Mouse (Mus musculus) G1E (cell line): Measurements from ENCODE around the gene Ppp4r3b. TPM values are rescaled to one million over a fixed set of nuclear protein-coding genes. Genes with fewer than 3 reads are reported as not detected.
A peak's percentile ranks its signal among the peaks of the same experiment; 100 is the strongest.

Source experiments
- ATAC-seq: 2 replicates; pipeline ENCODE4 v1.8.0; 2016; ENCODE audit warnings: mild to moderate bottlenecking; ENCODE audit not compliant: insufficient number of reproducible peaks, poor library complexity, low FRiP score, severe bottlenecking; ENCODE audit errors: extremely low read depth
- DNase-seq: peaks from one replicate; pipeline ENCODE4 v3.0.0; 2012; ENCODE audit warnings: low spot score
- H3K27me3 ChIP-seq: 2 replicates; pipeline ENCODE4 v1.6.1; 2012; ENCODE audit warnings: mild to moderate bottlenecking, low read length, inconsistent platforms; ENCODE audit not compliant: insufficient read depth
- H3K36me3 ChIP-seq: replicated peaks from 2 replicates; pipeline ENCODE3; 2012; ENCODE audit warnings: mild to moderate bottlenecking, inconsistent platforms
- H3K4me1 ChIP-seq: 2 replicates; pipeline ENCODE4 v1.6.1; 2012; ENCODE audit warnings: low read depth, low read length, inconsistent platforms, mixed read lengths; ENCODE audit not compliant: insufficient read depth
- H3K4me3 ChIP-seq: 2 replicates; pipeline ENCODE4 v1.5.1; 2012; ENCODE audit warnings: low read depth, mild to moderate bottlenecking, inconsistent platforms, low read length, moderate library complexity, mixed read lengths
- H3K9me3 ChIP-seq: replicated peaks from 2 replicates; pipeline ENCODE4 v1.6.1; 2012; ENCODE audit warnings: inconsistent platforms
- CTCF ChIP-seq: IDR thresholded peaks from 2 replicates; pipeline ENCODE4 v1.5.1; 2012; ENCODE audit warnings: low read depth, low read length, inconsistent platforms, mixed read lengths
- GATA1 ChIP-seq: IDR thresholded peaks from 2 replicates; pipeline ENCODE4 v1.6.1; 2012; ENCODE audit warnings: borderline replicate concordance, low read length, inconsistent platforms, mixed read lengths
- GATA2 ChIP-seq: IDR thresholded peaks from 2 replicates; pipeline ENCODE4 v1.6.1; 2012; ENCODE audit warnings: low read depth, low read length, inconsistent platforms, borderline replicate concordance
- POLR2AphosphoS5 ChIP-seq: IDR thresholded peaks from 2 replicates; pipeline ENCODE4 v1.6.1; 2012; ENCODE audit warnings: low read depth, low read length, inconsistent platforms; ENCODE audit not compliant: insufficient replicate concordance
- TAL1 ChIP-seq: conservative IDR thresholded peaks from 2 replicates; pipeline ENCODE4 v1.6.1; 2012; ENCODE audit warnings: low read depth, low read length, inconsistent platforms, mixed read lengths
- polyA plus RNA-seq: library from polyadenylated mRNA; stranded (reverse); fragments of >175 nt; gene quantifications from 2 replicates; pipeline ENCODE4 v1.2.3, GENCODE M21; 2012
- total RNA-seq, 2 experiments: library from RNA; stranded (forward) in 1 of 2; stranded (reverse) in 1 of 2; fragments of 200-1000 nt in 1 of 2; fragments of >200 nt in 1 of 2; fragmentation: Nextera tagmentation in 1 of 2; gene quantifications; 2 replicates each; pipeline ENCODE4 v1.2.3; 2014 to 2017

Gene Ppp4r3b
- total and polyA plus RNA-seq, 3 experiments = 35.6 to 225 (median 142) TPM

DNA sequence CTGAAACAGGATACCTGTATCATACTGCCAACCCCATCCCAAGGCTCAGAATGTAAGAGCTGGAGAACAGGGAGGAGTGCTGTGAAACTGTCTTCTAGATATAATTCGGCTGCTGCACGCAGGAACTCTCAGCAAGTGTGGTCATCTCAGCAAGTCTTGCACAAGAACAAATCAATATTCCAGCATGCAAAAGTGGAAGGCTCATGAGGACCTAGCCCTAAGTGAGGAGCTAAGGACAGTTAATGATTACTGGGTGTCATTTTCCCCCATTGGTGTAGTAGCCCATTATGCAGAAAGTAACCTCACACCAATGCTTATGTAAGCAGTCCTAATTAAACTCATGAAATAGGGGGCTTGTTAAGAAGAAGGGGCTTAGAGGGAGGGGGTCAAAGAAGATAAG lies 56.3 kb downstream of the Ppp4r3b start:
- Histone ChIP-seq H3K9me3 (no peaks in the 10 kb centered on the region), H3K36me3 (peaks cover 81% of the 10 kb centered on the region), H3K4me1 (no peaks in the 10 kb centered on the region), H3K27me3 (no peaks in the 10 kb centered on the region), H3K4me3 (no peak overlapping the region)
- DNase-seq = no peak
- TF ChIP-seq GATA2 = no peak
- no peak for TF ChIP-seq POLR2AphosphoS5
- TF ChIP-seq CTCF = no peak
- no peak for TF ChIP-seq GATA1
- no peak for TF ChIP-seq TAL1
- ATAC-seq = no peak

DNA sequence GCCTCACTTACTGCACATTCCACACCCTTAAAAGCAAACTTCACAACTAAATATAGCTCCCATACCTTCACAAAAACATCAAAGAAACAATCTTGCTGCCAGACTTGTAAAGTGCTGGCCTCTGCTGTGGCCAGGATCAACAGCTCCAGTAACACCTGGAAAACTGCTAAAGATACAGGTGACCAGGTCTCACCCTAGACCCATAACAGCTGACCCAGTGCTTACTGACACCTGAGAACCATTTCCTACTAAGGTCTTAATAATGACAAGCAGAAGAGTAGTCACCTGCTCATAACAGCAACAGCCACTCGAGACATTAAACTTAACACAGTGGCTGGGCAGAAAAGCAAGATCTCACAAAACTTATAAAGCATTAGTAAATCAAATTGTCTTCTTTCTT lies 60.9 kb downstream of the Ppp4r3b start:
- ATAC-seq (no peak), DNase-seq (no peak)
- TF ChIP-seq TAL1 = no peak
- no peak for TF ChIP-seq GATA1
- TF ChIP-seq GATA2 = no peak
- Histone ChIP-seq H3K27me3 (no peaks in the 10 kb centered on the region), H3K4me1 (no peaks in the 10 kb centered on the region), H3K9me3 (no peaks in the 10 kb centered on the region), H3K36me3 (peaks cover 59% of the 10 kb centered on the region), H3K4me3 (no peak overlapping the region)

DNA sequence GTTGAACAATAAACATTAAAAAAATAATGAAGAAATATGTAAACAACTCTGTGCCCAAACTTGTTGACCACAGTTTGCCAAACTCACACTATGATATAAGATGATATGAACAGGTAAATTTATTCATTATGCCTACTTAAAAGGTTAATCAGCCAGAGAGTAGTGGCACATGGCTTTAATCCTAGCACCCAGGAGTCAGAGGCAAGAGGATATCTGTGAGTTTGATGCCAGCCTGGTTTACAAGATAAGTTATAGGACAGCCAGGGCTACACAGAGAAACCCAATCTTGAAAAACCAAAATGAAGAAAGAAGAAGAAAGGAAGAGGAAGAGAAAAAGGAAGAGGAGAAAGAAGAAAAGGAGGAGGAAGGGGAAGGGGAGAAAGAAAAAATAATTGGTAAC lies 64.7 kb downstream of the Ppp4r3b start:
- Histone ChIP-seq H3K27me3 (no peaks in the 10 kb centered on the region), H3K36me3 (peaks cover 46% of the 10 kb centered on the region), H3K9me3 (no peaks in the 10 kb centered on the region), H3K4me3 (no peak overlapping the region), H3K4me1 (peaks cover 2% of the 10 kb centered on the region; the same call in 1 of the 2 replicates)
- TF ChIP-seq GATA2 (no peak), GATA1 (no peak), TAL1 (no peak), POLR2AphosphoS5 (no peak), CTCF (no peak)
- DNase-seq (no peak), ATAC-seq (no peak)

DNA sequence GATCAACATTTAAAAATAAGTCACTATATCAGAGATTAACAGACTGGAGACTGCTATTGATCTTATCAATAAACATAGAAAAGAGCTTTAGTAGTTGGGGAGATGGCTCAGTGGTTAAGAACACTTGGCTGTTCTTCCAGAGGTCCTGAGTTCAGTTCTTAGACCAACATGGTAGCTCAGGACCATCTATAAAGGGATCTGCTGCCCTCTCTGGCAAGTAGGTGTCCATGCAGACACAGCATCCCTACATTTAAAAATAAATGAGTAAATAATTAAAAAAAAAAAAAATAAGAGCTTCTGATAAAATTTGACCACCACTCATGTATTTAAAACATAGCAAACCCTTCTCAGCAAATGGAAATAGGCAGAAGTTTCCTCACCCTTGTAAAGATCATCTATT lies 65.4 kb downstream of the Ppp4r3b start:
- Histone ChIP-seq H3K4me1 (peaks cover 5% of the 10 kb centered on the region; the same call in 1 of the 2 replicates), H3K4me3 (no peak overlapping the region), H3K36me3 (peaks cover 48% of the 10 kb centered on the region), H3K9me3 (no peaks in the 10 kb centered on the region), H3K27me3 (no peaks in the 10 kb centered on the region)
- no peak for TF ChIP-seq POLR2AphosphoS5
- TF ChIP-seq CTCF = no peak
- no peak for TF ChIP-seq GATA2
- no peak for TF ChIP-seq TAL1
- ATAC-seq (no peak), DNase-seq (no peak)

DNA sequence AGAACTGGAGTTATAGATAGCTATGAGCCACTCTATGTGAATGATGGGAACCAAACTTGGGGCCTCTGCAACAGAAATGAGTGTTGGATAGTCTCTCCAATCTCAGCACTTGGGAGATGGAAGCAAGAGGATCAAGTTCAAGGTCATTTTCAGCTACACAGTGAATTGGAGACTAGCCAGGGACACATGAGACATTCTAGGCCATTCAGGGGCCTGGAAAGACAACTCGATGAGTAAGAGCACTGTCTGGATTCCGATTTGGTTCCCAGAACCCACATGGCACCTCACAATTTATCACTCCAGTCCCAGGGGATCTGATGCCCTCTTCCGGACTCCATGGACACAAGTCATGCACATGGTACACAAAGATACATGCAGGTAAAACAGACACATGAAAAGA lies 65.9 kb downstream of the Ppp4r3b start:
- peaks cover 46% of the 10 kb centered on the region for H3K36me3 ChIP-seq
- H3K4me3 ChIP-seq = no peak overlapping the region
- H3K4me1 ChIP-seq = peaks cover 5% of the 10 kb centered on the region; the same call in 1 of the 2 replicates
- TF ChIP-seq CTCF = no peak
- DNase-seq = no peak
- H3K9me3 ChIP-seq = no peaks in the 10 kb centered on the region
- no peak for ATAC-seq
- H3K27me3 ChIP-seq = no peaks in the 10 kb centered on the region

DNA sequence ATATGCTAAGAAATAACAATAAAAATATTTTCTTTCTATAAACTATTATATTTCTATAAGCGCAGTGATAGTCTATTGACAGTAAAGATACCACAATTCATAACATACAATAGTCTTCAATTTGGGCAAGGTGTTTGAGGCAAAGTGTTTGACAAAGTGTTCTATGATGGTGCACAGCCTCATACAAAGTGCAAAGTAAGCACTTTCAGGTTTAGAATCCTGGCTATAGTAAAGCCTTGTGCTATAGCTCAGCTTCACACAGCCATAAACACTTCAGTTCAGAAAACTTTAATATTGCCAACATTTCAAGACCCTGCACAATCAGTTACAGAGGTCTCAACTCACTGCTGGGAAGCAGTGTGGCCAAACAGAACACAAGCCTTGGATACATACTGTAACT lies 66.7 kb downstream of the Ppp4r3b start:
- no peak for DNase-seq
- peaks cover 48% of the 10 kb centered on the region for H3K36me3 ChIP-seq
- H3K9me3 ChIP-seq = no peaks in the 10 kb centered on the region
- peaks cover 5% of the 10 kb centered on the region; the same call in 1 of the 2 replicates for H3K4me1 ChIP-seq
- no peak for TF ChIP-seq POLR2AphosphoS5
- TF ChIP-seq GATA1 = no peak
- no peak for TF ChIP-seq CTCF
- no peak for TF ChIP-seq GATA2
- TF ChIP-seq TAL1 = no peak
- no peaks in the 10 kb centered on the region for H3K27me3 ChIP-seq
- no peak overlapping the region for H3K4me3 ChIP-seq
- ATAC-seq = no peak

DNA sequence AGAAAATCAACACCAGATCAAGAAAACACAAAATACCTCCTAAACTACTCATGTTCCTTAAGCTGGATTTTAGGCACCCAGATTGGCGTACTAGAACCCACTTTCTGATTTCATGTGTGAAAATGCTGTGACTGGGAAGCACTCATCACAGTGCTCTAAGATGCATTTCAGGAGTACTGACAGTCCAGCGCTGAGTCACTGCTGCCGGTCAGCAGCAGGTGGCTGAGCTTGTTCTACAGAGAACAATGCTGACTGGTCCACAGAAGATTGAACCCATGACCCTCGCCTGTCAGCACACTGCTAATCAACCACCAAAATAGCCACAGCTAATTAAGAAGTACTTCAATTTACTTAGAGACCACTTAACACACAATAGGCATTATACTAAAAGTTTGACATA lies 69.3 kb downstream of the Ppp4r3b start:
- Histone ChIP-seq H3K36me3 (peaks cover 42% of the 10 kb centered on the region), H3K9me3 (no peaks in the 10 kb centered on the region), H3K4me1 (peaks cover 14% of the 10 kb centered on the region), H3K4me3 (no peak overlapping the region), H3K27me3 (no peaks in the 10 kb centered on the region)
- no peak for ATAC-seq
- DNase-seq = no peak
- no peak for TF ChIP-seq GATA2
- TF ChIP-seq TAL1 = no peak
- TF ChIP-seq CTCF = no peak
- TF ChIP-seq GATA1 = no peak
- TF ChIP-seq POLR2AphosphoS5 = no peak

DNA sequence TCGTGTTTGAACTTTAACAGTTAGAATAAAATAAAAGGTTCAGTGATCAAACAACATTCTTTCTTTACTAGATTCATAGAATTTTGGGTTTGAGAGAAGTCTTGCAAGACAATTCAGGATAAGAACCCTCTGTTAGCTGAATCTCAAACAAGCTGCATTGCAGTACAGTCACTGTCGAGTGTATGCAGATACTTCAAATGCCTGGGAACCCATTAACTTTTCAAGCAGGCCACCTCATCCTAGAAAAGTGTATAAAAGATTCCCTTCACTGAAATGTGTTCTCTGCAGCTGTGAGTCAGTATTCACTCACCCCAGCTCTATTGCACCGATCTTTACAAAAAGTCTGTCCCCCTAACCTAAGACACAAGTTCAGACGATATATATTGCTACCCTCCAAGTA lies 73.3 kb downstream of the Ppp4r3b start:
- TF ChIP-seq GATA1 (no peak), CTCF (no peak), TAL1 (no peak), GATA2 (no peak), POLR2AphosphoS5 (no peak)
- Histone ChIP-seq H3K4me1 (peaks cover 21% of the 10 kb centered on the region), H3K36me3 (peaks cover 31% of the 10 kb centered on the region), H3K27me3 (no peaks in the 10 kb centered on the region), H3K9me3 (no peaks in the 10 kb centered on the region), H3K4me3 (peak overlapping the region; percentile 90; the same call in 1 of the 2 replicates)
- ATAC-seq (no peak), DNase-seq (no peak)
